Mouse (Mus musculus): Measurements from ENCODE around the gene Psmd6. TPM values are rescaled to one million over a fixed set of nuclear protein-coding genes. Genes with fewer than 3 reads are reported as not detected.

Psmd6 gene
- polyA plus RNA-seq, 1 experiment from 2014 or later = 165 TPM

- H3K36me3 ChIP-seq = peaks cover 4% of the 10 kb centered on the region
- no peaks in the 10 kb centered on the region for H3K9me3 ChIP-seq
- H3K9ac ChIP-seq = no peak overlapping the region
- peaks cover 23% of the 10 kb centered on the region for H3K4me1 ChIP-seq
- no peak overlapping the region for H3K4me3 ChIP-seq
- no peak overlapping the region for H3K4me2 ChIP-seq
- H3K27me3 ChIP-seq (replicated peaks) = no peaks in the 10 kb centered on the region
- no peak for ATAC-seq (ENCODE audit: extremely low read depth, insufficient number of reproducible peaks, low FRiP score, low TSS enrichment)
- no peak overlapping the region for H3K27ac ChIP-seq (replicated peaks)
- 73% methylated on average over 5 of the region's 5 CpGs for WGBS
These were observed 57.4 kb downstream of the Psmd6 start for GRCm38 (mm10) chr14:14063382-14063781.

GRCm38 (mm10) chr14:14062531-14063245 is 58.1 kb downstream of the Psmd6 start:
- H3K4me2 ChIP-seq = no peak overlapping the region
- no peak for ATAC-seq (ENCODE audit: extremely low read depth, insufficient number of reproducible peaks, low FRiP score, low TSS enrichment)
- no peak overlapping the region for H3K27ac ChIP-seq (replicated peaks)
- no peaks in the 10 kb centered on the region for H3K9me3 ChIP-seq
- H3K4me1 ChIP-seq = peaks cover 16% of the 10 kb centered on the region
- no peak overlapping the region for H3K4me3 ChIP-seq
- no peaks in the 10 kb centered on the region for H3K27me3 ChIP-seq (replicated peaks)
- H3K9ac ChIP-seq = no peak overlapping the region
- WGBS = 85% methylated on average over 11 of the region's 11 CpGs
- H3K36me3 ChIP-seq = peaks cover 8% of the 10 kb centered on the region

Other genes with a start within 250 kb of the Psmd6 start
- gene Gm281, start 206.5 kb downstream of the Psmd6 start, polyA plus RNA-seq (2015; fragmentation: Nextera tagmentation; extraction: Ambion mirVana) = not detected in 2 replicates
- 2.7 and 3.1 TPM in 2 replicates for gene Atxn7, start 159.5 kb downstream of the Psmd6 start, polyA plus RNA-seq (2015; fragmentation: Nextera tagmentation; extraction: Ambion mirVana)
- 146 and 164 TPM in 2 replicates for gene Thoc7, start 159.1 kb downstream of the Psmd6 start, polyA plus RNA-seq (2015; fragmentation: Nextera tagmentation; extraction: Ambion mirVana)
- gene Olfr720, start 65.9 kb upstream of the Psmd6 start, polyA plus RNA-seq (2015; fragmentation: Nextera tagmentation; extraction: Ambion mirVana) = not detected in 2 replicates
- not detected in 2 replicates for gene Olfr31, start 201.8 kb upstream of the Psmd6 start, polyA plus RNA-seq (2015; fragmentation: Nextera tagmentation; extraction: Ambion mirVana)
- 3.0 and 3.9 TPM in 2 replicates for gene Il3ra, start 225.3 kb upstream of the Psmd6 start, polyA plus RNA-seq (2015; fragmentation: Nextera tagmentation; extraction: Ambion mirVana)

Data from heart, embryonic 13.5 days (tissue).